Mouse (Mus musculus): Measurements from ENCODE around the gene Gm20388.

Gene Gm20388

DNA sequence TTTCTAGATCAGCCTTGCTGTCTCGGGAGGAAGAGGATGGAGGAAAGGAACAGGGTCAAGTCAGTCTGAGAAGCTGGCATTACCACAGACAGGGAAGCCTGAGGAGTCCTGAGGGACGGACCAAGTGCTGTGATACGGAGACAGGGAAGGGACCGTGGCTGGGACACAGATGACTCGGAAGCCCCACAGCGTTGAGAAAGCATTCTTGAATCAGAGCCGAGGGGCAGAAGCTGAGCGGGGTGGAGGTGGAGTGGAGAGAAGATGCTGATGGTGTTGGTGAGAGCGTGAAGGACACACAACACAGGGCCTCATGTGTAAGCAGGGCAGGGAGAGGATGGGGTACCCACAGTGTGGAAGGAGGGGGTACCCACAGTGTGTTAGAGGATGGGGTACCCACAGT, 2384.7 kb downstream of the Gm20388 start:
- DNase-seq (ENCODE audit: low read depth, low spot score): no peak

DNA sequence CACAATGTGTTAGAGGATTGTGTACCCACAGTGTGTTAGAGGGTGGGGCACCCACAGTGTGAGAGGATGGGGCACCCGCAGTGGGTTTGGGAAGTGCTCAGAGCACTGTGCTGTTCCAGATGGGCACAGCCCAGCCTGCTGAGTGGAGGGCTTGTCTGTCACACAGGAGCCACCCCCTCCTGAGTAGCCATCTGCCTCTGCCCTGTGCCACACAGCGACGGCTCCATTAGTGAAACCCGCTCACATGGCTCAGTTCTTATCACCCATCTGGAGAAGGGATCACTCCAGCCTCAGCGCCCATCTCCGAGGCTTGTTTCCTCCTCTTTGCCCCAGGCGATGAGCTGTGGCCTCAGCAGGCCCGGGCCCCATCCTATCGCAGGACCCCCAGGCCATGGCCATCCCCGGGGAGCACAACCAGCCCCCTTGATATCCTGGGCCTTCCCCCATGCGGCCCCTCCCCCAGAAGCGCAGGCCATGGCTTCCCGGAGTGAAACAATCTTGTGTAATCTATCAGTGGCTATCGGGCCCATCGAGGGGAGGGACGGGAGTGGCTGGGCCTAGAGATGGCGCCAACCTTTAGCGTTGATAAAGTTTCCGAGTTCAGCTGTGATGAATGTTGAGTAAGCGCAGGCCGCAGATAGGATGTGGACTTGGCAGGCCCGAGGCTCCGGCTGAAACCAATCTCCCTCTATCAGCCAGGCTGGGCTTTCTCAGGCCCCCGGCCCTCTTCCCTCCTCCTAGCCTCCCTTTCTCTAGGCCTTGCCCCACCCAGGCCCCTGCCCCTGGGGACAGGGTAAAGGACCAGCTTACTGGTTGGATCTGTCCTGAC, 2385.7 kb downstream of the Gm20388 start:
- DNase-seq (ENCODE audit: low read depth, low spot score): no peak

DNA sequence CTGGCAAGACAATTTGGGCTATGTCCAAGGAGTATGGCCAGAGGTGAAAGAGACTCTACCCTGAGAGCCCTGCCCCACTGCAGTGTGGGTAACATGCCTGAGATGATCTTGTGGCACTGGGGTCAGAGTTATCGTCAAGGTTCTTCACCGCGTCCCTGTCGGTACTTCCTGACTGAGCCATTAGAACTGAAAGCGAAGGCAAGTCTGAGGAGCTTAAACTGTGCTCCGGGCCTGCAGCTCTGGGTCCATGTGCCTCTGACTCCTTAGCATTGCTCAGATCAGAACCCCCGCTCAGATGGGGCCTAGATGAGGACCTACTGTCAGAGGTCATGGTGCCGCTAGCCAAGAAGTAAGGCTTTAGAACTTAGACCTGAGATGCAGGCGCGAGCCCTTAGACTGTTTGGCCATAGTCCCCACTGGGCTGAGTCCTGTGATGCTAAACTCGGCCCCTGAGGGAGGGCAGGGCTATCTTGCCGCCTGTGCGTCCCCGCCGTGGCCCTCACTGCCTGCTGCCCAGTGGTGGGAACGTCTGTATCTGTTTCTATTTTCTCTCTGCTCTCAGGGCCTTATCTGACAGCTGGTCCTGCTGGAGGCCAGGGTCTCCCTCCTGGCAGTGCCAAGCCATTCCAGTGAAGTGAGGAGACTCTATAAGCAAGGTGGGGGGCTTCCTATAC, 2389.1 kb downstream of the Gm20388 start:
- no peak for DNase-seq (ENCODE audit: low read depth, low spot score)

DNA sequence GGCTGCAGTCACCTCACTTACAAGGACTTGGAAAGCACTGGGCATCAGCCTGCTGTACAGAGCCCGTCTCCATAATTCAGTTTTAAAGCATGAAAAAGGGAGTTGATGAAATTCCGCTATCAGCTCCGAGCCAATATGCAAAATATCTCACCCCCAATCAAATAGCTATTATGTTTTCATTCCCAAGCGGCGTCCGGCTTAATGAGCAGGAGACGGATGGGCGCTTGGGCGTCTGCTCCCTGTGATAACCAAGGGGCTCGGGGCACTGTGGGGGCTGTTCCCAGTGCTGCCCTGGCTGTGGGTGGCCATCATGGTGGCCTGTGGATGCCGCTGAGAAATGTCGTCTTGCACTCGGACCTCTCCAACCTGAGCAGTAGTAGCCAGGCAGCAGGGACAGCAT, 2390.4 kb downstream of the Gm20388 start:
- DNase-seq (ENCODE audit: low read depth, low spot score): no peak

DNA sequence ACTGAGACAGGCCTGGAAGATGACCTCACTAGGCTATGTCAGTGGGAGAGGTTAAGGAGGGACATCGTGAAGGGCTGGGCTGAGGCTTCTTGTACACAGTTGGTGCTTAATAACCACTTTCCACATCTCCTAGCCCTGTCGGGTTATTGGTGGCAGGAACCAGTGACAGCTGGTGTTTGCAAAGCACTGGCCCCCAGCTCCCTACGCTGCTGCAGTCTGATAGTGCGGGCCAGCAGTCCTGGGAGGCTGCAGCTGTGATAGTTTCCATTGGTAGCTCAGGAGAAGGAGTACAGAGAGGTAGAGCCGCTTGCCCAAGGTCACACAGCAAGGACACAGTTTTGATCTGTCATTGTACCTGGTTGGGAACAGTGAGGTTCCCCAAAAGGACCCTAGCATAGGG, 2391.2 kb downstream of the Gm20388 start:
- no peak for DNase-seq (ENCODE audit: low read depth, low spot score)

DNA sequence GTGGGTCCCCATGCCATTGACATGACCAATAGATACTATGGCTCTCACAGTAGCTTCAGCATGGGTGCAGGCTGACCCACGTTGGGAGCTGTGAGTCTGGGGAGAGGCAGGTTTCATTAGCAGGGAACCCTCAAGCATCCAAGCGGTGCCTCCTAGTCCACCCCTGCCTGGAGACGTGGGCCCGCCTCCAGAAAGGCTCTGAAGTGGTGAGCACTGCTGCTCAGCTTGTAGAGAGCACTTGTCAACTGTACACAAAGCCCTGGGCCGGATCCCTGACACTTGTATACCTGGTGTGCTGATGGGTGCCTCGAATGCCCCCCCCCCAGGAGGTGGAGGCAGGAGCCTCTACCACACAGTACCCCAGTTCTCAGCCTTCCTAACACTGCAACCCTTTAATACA, 2392.8 kb downstream of the Gm20388 start:
- DNase-seq (ENCODE audit: low read depth, low spot score): no peak

DNA sequence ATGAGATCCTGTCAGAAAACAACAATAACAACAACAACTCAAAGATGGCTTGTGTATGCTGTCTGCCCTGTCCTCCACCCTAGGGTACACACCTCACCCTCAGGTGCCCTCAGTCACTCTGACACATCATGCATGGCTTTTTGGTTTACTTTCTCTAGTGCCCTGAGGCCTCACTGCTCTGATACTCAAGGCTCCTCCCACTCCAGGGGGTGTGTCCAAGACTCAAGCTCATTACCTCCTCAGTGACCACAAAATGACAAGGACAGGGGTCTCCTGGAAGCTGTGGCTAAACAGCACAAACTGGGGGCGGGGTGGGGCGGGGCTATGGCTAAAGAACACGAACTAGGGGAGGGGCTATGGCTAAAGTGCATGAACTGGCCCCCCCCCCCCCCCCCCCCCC, 2393.4 kb downstream of the Gm20388 start:
- DNase-seq (ENCODE audit: low read depth, low spot score): peak; percentile 48

DNA sequence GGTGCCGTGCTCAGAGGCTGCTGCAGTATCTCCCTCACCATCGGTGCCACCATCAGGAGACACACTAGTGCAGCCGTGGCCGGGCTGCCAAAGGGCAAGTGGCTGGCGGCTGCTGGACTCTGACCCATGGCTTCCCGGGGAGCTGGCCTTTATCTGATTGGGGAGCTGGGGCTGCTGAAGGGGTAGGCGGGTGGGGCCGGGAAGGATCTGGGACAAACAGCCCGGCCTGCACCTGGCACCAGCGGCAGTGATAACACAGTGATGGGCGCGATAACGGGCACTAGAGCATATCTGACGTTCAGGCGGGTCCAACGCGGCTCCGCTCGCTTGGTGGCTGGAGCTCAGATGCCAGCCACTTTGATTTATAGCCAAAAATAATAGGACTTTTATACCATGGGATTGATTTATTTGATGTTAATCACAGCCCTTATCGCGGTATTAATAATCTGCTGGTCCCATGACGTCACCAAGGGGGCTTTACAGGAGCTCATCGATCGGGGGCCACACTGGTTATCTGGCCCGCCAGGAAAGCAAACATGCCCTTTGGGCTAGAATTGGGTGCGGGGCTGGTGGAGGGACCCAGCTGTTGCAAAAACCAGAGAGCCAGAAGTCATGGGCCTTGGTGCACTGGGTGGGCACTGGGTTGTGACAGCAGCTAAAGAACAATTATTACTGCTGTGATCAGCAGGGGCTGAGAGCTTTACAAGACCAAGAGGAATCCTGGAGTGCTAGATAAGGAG, 2396.2 kb downstream of the Gm20388 start:
- no peak for DNase-seq (ENCODE audit: low read depth, low spot score)

DNA sequence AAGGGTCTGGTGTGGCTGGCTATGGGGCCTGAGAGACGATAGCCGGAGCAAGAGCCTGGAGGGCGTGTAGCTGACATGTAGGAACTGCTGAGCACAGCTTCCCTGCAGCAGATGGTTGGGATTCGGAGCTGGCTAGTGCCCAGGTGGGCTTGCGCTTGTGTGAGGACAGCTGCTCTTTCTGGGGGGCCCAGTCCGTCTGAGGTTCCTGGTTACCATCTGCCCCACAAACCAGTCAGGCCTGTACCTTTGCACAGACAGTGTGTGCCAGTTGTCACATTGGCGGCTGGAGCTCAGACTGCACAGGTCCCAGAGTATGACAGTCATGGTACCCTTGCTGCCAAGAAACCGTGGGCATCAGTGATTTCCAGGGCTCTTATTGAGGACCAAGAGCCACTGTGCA, 2397.2 kb downstream of the Gm20388 start:
- DNase-seq (ENCODE audit: low read depth, low spot score): no peak

DNA sequence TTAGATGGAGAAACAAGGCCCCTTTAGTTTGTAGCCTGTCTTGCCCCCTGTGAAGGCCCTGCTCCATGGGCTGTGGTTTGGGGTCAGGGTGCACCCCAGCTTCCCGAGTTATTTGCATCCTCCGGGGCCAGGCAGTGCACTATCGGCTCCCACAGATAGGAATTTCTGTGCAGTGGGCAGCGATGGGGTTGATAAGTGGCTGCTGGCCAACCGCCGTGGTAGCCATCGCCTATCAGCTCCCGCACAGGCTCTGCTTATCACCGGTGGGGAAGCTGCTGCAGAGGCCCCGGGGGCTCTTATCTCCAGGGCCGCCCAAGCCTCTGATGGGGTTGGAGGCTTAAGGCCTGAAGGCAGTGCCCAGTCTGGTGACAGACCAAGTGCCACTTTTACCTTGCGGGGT, 2398.6 kb downstream of the Gm20388 start:
- no peak for DNase-seq (ENCODE audit: low read depth, low spot score)

DNA sequence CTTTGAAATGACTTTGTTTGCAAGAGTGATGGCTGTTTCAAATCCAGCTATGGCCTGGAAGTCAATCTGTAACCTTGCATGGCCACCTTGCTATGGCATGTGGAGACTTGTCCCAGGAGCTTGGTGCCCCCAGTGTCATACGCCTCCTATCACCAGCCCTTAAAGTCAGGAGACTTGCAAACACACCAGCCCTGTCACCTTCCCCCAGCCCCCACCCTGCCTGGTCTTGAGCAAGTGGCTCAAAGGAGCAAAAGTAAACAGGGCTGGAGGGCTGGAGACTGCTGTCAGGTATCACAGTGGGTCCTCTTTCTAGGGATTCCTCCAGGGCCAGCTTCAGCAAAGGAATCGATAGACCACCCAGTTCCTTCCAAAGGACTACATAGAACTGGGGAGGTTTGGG, 2400.5 kb downstream of the Gm20388 start:
- no peak for DNase-seq (ENCODE audit: low read depth, low spot score)

DNA sequence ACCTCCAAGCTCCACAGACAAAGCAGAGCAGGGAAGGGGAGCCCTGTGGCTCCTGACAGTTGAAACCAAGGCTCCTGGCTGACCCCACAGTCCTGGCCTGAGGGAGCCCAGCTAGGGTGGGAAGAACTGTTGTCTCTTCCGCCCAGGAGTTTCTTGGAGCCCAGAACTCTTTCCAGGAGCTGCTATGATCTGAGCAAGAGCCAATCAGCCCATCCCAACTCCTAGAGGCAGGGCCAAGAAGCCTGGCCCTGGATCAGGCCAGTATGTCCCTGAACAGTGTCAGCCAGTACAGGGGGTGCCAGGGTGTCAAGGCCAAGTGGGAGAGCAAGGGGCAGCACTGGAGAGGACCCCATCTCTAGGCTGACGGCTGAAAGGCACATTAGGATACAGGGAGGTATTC, 2401.9 kb downstream of the Gm20388 start:
- DNase-seq (ENCODE audit: low read depth, low spot score): no peak

DNA sequence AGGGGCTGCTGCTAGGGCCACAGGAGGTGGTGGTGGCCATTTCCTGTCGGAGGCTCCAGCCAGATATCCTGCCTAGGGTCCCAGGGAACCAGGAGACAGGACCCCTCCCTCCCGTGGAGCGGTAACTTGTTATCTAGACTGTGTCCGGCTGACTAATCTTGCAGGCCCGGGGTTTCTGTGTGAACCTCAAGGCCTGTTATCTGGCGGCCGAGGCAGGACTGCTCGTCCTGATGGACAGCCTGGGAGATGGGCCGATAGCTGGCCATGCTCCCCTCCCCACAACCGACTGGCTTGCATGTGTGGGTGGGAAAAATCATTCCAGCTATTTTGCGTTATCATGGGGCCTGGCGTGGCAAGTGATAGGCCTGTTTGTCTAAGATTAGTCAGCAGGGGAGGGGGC, 2402.7 kb downstream of the Gm20388 start:
- no peak for DNase-seq (ENCODE audit: low read depth, low spot score)

DNA sequence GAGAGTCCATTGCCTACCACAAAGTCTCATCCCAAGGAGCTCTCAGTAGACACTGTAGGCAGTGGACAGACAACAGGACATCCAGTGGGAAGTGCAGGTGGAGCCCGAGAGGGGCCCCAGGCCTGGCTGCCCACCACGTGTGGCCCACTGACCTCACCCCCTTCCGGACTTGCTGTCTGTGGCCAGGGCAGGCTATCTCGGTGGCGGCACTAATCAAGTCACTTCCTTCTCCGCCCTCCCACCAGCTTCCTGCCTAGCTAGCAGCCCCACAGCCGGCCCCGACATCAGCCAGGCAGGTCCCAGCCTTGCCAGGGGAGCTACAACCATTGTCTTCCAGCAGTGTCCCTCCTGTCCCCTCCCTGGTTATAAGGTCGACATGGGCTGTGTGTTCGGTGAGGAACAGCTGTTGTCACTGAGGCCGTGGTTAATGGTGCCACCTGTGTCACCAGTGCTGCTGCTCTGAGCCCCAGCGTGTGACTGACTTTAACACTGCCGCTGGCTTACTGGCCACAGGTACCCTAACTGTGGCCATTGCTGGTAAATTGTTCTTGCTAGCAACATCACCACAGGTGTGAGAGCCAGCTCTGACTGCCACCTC, 2404.4 kb downstream of the Gm20388 start:
- no peak for DNase-seq (ENCODE audit: low read depth, low spot score)

DNA sequence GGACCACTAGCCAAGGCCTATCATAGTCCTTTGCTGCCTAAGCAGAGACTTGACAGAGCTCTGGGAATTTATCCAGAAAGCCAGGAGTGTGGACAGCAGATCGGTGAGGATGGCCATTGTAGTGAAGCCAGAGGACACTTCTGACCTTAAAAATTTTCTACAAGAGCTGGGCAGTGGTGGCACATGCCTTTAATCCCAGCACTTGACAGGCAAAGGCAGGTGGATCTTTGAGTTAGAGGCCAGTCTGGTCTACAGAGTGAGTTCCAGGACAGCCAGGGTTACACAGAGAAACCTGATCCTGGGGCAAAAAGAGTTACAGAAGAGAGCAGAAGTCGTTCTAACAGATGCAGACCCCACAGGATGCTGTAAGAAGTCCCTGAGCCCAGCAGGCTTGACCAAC, 2405.8 kb downstream of the Gm20388 start:
- no peak for DNase-seq (ENCODE audit: low read depth, low spot score)

DNA sequence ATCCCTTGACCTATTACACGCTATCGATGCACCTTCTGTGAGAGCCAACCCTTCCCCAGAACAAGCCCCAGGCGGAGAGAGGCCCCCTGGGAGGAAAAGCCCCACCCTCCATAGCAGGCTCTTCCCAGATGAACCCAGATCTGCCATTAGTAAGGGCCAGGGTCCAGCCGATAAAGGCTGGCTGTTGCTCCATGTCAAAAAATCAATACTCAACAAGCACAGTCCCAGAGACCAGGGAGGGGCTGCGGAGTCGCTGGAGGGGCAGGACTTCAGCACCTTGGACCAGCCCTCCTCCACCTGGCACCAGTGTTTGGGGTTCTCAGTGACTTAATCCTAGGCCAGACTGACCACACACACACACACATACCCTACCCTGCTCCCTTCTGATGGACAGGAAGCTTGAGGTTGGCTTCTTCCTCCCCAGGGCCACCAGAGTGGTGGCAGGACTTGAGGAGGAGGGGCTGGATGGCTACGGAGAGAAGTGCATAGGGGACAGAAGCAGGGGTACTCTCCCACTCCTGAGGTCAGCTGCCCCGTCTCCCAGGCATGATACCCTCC, 2407.4 kb downstream of the Gm20388 start:
- DNase-seq (ENCODE audit: low read depth, low spot score): no peak

DNA sequence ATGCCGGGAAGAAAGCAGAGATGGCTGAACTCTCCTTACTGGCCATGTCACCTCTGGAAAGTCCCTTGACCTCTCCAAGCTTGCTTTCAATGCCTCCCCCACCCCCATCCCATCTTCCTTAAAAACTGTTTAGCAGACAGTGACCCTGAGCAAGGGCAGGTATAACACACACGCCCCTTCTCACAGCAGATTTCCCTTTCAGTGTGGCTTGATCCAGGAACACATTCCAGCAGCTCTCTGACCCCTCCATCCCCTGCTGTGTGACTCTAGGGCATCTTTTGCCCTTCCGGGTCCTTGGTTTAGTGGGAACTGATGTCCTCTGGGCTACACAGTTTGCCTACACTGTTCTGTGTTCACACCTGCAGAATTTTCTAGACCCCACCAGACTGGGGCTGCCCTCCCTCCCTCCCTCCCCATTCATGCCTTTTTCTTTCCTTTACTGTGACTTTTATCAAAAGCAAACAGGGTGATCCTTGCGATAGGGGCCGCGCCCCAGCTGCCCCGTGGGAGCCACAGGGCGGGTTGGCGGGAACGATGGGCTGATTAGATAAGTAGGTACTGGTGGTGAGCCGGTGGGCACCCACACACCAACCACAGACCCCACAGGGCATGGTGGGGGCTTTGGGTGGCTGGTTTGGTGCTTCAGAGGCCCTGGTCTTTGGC, 2408.5 kb downstream of the Gm20388 start:
- DNase-seq (ENCODE audit: low read depth, low spot score): peak; percentile 94

DNA sequence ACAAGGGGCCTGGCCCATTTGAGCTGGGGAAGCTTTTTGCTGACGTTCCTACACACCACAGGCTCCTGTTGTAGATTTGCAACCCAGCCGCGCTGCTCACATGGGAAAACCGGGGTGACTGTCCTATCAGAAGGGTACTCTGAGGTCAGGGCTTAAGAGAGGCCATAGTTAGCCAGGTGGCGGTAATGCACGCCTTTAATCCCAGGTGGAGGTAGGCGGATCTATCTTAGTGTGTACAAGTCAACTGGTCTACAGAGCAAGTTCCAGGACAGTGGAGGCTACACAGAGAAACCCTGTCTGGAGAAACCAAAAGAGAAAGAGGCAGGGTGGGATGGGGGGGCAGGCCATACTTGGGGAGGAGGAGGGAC, 2409.1 kb downstream of the Gm20388 start:
- no peak for DNase-seq (ENCODE audit: low read depth, low spot score)

DNA sequence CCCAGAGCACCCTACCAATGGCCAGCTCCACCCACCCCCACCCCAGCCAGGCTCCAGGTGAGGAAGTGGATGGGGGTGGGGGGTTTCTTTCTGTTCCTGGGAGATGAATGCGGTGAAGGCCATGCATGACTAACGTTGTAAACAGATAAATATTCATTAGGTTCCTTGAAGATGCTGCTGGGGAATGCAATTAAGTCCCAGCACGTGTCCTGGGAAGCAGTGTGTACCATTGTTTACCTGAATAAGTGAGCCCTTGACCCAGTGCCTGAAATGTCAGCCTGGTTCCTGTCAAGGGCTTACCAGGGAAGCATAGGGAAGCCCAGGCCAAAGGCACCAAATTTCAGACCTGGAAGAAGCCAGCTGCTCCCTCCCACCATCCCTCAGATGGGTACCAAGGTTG, 2409.9 kb downstream of the Gm20388 start:
- DNase-seq (ENCODE audit: low read depth, low spot score): peak; percentile 86

DNA sequence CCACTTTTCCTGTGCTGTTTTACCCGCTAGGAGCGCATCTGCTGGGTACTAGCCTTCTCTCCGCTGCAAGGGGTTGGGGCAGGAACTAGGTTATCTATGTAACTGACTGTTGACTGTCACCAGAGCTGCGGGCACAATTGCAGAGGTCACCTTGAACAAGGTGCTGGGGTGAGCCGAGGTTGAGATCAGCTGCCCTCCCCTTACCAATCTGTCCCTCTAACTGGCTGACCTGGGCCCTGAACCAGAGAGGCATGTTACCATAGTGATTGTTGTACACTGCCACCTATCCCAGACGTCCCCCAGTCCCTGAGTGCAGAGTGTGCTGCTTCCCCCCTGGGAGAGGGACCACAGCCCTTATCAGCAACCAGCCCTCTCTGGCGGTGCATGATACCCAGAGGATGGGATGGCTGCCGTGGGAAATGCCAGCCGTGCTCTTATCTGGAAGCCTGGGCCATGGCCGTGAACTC, 2410.8 kb downstream of the Gm20388 start:
- DNase-seq (ENCODE audit: low read depth, low spot score): no peak

DNA sequence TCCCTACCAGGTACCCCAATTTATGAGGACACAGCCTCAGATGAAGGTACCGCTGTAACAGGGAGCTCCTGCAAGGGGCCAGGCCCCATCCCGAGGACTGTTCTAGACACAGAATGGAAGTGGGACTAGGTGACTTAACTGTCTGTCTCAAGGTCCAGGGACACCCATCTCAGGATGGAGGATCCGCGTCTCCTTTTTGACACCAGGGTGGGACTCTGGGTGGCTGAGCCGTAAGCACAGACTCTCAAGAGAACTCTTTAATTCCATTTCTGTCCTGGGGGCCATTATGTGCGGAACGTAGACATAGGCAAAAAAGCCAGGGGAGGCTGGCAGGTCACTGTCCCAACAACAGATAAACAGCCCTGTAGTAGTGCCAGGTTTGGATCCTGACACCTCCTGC, 2411.5 kb downstream of the Gm20388 start:
- DNase-seq (ENCODE audit: low read depth, low spot score): no peak

Measured in ES-CJ7 (cell line).